Mouse (Mus musculus) adrenal gland, postnatal 14 days (tissue): ENCODE measurements around the gene Zc3h4. TPM values are rescaled to one million over a fixed set of nuclear protein-coding genes. Genes with fewer than 3 reads are reported as not detected.

ENCODE experiments used
- DNase-seq: peaks from one replicate; pipeline ENCODE4 v3.0.0; 2021; ENCODE audit warnings: mixed read lengths
- total RNA-seq: library from RNA; stranded (reverse); gene quantifications from 2 replicates; pipeline ENCODE4 v1.2.3, GENCODE M21; 2021

Gene Zc3h4
- total RNA-seq, 1 experiment from 2014 or later, result 37.4 TPM

- DNase-seq, result no peak
These were observed 76.9 kb downstream of the Zc3h4 start, which contains the start of gene Npas1 for GRCm38 (mm10) chr7:16477628-16478027. Npas1 (minus strand) TSS chr7:16477728.

Other genes with a start within 250 kb of the Zc3h4 start
- gene Meis3, start 225.8 kb upstream of the Zc3h4 start, total RNA-seq, result 9.4 and 16.2 TPM in 2 replicates
- gene Dhx34, start 178.9 kb upstream of the Zc3h4 start, total RNA-seq, result 12.3 and 13.7 TPM in 2 replicates
- gene C5ar2, start 156.8 kb upstream of the Zc3h4 start, total RNA-seq, result 0.37 and 0.75 TPM in 2 replicates
- gene C5ar1, start 141.4 kb upstream of the Zc3h4 start, total RNA-seq, result 3.3 and 5.5 TPM in 2 replicates
- gene Inafm1, start 127.3 kb upstream of the Zc3h4 start, total RNA-seq, result 16.6 and 21.1 TPM in 2 replicates
- 68.1 and 75.4 TPM in 2 replicates for gene Ccdc9, start 114.1 kb upstream of the Zc3h4 start, total RNA-seq
- gene Bbc3, start 92.5 kb upstream of the Zc3h4 start, total RNA-seq, result 5.8 and 11.6 TPM in 2 replicates
- 62.3 and 72.1 TPM in 2 replicates for gene Sae1, start 13.1 kb upstream of the Zc3h4 start, total RNA-seq
- gene Tmem160, start 51.9 kb downstream of the Zc3h4 start, total RNA-seq, result 46.2 and 49.2 TPM in 2 replicates
- not detected in 2 replicates for gene Npas1, start 76.8 kb downstream of the Zc3h4 start, total RNA-seq
- 55.2 and 57.6 TPM in 2 replicates for gene Arhgap35, start 214.1 kb downstream of the Zc3h4 start, total RNA-seq